Mouse (Mus musculus) forebrain, embryonic 16.5 days (tissue): Measurements from ENCODE around the gene Lgr4. TPM values are rescaled to one million over a fixed set of nuclear protein-coding genes. Genes with fewer than 3 reads are reported as not detected.

Experiments used
- ATAC-seq: fragments of 200-750 bp; cut with Nextera tagmentation; 2 replicates; pipeline ENCODE4 v1.8.0; 2017; ENCODE audit warnings: mild to moderate bottlenecking, moderate library complexity
- H3K27ac ChIP-seq: fragments of 300-500 bp; sonication (generic); 2 replicates; pipeline ENCODE4 v1.5.1; 2014; ENCODE audit warnings: low read length, control low read depth
- H3K27me3 ChIP-seq: fragments of 300-500 bp; sonication (generic); replicated peaks from 2 replicates; pipeline ENCODE4 v1.6.1; 2014; ENCODE audit warnings: low read length; ENCODE audit not compliant: control insufficient read depth, insufficient read depth
- H3K36me3 ChIP-seq: fragments of 300-500 bp; sonication (generic); 2 replicates; pipeline ENCODE4 v1.6.1; 2014; ENCODE audit not compliant: control insufficient read depth, insufficient read depth
- H3K4me1 ChIP-seq: fragments of 300-500 bp; sonication (generic); replicated peaks from 2 replicates; pipeline ENCODE4 v1.6.1; 2014; ENCODE audit warnings: low read length; ENCODE audit not compliant: control insufficient read depth, insufficient read depth
- H3K4me2 ChIP-seq: fragments of 300-500 bp; sonication (generic); 2 replicates; pipeline ENCODE4 v1.6.1; 2014; ENCODE audit warnings: mild to moderate bottlenecking, low read length, control low read depth
- H3K4me3 ChIP-seq: fragments of 300-500 bp; sonication (generic); replicated peaks from 2 replicates; pipeline ENCODE4 v1.5.1; 2014; ENCODE audit warnings: mild to moderate bottlenecking, low read length, control low read depth
- H3K9ac ChIP-seq: fragments of 300-500 bp; sonication (generic); replicated peaks from 2 replicates; pipeline ENCODE4 v1.6.1; 2014; ENCODE audit warnings: low read depth, low read length, control low read depth
- H3K9me3 ChIP-seq: fragments of 300-500 bp; sonication (generic); 2 replicates; pipeline ENCODE4 v1.6.1; 2016; ENCODE audit warnings: low read length; ENCODE audit not compliant: control insufficient read depth
- WGBS: fragments of 180-500 bp; shearing (Covaris S2); extraction: QIAGEN DNeasy Blood & Tissue Kit; methylation state at CpG from one replicate; pipeline ENCODE4 v1.1.7; 2014; 5-methylcytosine and 5-hydroxymethylcytosine counted together
- polyA plus RNA-seq: library from polyadenylated mRNA; unstranded; fragments of >200 nt; fragmentation: Nextera tagmentation; extraction: Ambion mirVana; gene quantifications from 2 replicates; pipeline ENCODE4 v1.2.1, GENCODE M21; 2015

The Lgr4 gene
- polyA plus RNA-seq, 1 experiment from 2014 or later = 3.6 TPM

DNA sequence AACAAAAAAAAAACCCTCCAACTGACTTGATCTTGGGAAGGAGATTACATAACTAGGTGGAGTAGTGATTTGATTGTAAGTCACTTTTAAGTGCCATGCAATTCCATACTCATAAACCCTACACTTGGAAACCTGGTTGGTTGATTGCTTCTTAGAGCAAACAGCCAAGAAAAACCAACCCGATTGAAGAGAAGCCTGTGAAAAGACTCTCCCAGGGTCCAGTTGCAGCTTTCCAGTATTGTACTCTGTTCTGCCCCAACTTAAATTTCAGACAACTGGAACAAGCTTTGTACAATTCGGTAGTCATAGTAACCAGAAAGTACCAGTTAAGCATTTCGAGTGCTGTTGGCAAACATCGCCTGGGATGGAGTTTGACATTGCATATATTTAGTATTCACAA lies 26.0 kb upstream of the Lgr4 start:
- H3K4me3 ChIP-seq = peak overlapping the region; percentile 98
- peak overlapping the region; percentile 97 for H3K9ac ChIP-seq
- WGBS = 7% methylated on average over 4 of the region's 4 CpGs
- H3K9me3 ChIP-seq = no peaks in the 10 kb centered on the region
- peak overlapping the region; percentile 87 for H3K4me2 ChIP-seq
- ATAC-seq = no peak
- H3K36me3 ChIP-seq = peaks cover 18% of the 10 kb centered on the region
- no peaks in the 10 kb centered on the region for H3K27me3 ChIP-seq
- peaks cover 13% of the 10 kb centered on the region for H3K4me1 ChIP-seq
- no peak overlapping the region; the same call in 1 of the 2 replicates for H3K27ac ChIP-seq

DNA sequence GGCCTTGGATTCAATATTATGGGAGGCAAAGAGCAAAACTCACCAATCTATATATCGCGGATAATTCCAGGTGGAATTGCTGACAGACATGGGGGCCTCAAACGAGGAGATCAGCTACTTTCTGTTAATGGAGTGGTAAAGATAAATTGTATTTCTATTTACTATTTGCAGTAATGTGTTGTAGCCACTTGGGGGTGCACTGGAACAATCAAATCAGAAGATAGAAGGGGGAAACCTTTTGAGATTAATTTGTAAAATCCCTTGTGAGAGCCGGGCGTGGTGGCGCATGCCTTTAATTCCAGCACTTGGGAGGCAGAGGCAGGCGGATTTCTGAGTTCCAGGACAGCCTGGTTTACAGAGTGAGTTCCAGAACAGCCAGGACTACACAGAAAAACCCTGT lies 21.1 kb upstream of the Lgr4 start:
- 77% methylated on average over 7 of the region's 7 CpGs for WGBS
- peaks cover 39% of the 10 kb centered on the region for H3K36me3 ChIP-seq
- no peak overlapping the region for H3K9ac ChIP-seq

DNA sequence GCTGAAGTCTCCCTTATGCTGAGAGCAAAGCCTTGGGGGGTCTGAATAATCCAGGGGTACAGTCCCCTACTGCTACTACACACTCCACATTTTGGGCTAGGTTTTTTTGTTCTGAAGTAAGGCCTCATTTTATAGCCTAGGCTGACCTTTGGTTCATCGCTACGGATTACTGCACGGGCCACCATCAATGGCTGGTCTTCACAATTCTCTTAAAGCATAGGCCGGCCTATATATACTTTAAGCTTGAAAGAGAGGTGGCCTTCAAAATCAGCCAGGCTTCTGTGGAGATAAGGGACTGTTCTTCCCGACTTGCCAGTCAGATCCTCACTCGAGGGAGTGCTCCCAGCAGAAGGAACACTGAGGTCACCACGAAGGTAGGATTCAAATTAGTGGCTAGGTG lies 14.6 kb upstream of the Lgr4 start:
- Histone ChIP-seq H3K27me3 (no peaks in the 10 kb centered on the region), H3K9me3 (no peaks in the 10 kb centered on the region), H3K4me1 (no peaks in the 10 kb centered on the region), H3K9ac (no peak overlapping the region), H3K27ac (no peak overlapping the region), H3K36me3 (peaks cover 16% of the 10 kb centered on the region), H3K4me2 (no peak overlapping the region), H3K4me3 (no peak overlapping the region)
- ATAC-seq = no peak
- WGBS = 85% methylated on average over 7 of the region's 7 CpGs

More for the DNA sequence above, 21.1 kb upstream of the Lgr4 start:
- H3K9me3 ChIP-seq = no peaks in the 10 kb centered on the region
- H3K4me1 ChIP-seq = peaks cover 13% of the 10 kb centered on the region
- no peak for ATAC-seq
- H3K27ac ChIP-seq = no peak overlapping the region
- H3K27me3 ChIP-seq = no peaks in the 10 kb centered on the region
- H3K4me3 ChIP-seq = no peak overlapping the region
- no peak overlapping the region for H3K4me2 ChIP-seq

DNA sequence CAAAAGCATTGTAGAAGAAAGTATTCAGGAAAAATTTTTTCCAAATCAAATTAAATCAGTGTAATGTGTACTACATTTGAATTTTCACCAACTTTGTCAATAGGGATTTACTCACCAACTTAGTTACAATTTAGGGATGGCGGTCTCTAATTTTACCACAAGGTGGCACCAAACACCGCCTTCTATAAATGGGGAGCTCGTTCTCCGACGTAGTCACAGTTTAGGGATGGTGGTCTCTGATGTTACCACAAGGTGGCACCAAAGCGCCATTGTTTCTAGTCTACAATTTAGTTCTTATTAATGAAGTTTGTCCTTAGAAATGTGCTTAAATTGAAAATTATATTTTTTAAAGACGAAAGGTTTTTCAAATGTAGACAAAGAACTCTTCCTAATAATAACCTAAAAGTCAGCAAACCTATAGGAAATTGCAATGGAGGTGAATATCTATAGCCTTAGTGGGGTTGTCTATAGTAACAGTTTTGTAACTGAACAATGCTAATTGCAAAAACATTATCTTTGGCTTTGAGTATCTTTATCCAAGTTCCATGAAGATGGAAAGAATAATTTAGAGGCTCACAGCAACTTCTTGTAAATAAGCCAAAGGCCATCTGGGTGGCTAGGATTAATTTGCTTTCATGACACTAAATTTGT lies 13.2 kb upstream of the Lgr4 start:
- Histone ChIP-seq H3K9ac (no peak overlapping the region), H3K4me1 (no peaks in the 10 kb centered on the region), H3K9me3 (no peaks in the 10 kb centered on the region), H3K4me2 (no peak overlapping the region), H3K4me3 (no peak overlapping the region), H3K27me3 (0 out of 2 replicates have a peak, but pooled peaks cover 3% of the 10 kb centered on the region), H3K27ac (no peak overlapping the region), H3K36me3 (peaks cover 10% of the 10 kb centered on the region; the same call in 1 of the 2 replicates)
- peak; percentile 84 for ATAC-seq
- 2% methylated on average over 7 of the region's 7 CpGs for WGBS

DNA sequence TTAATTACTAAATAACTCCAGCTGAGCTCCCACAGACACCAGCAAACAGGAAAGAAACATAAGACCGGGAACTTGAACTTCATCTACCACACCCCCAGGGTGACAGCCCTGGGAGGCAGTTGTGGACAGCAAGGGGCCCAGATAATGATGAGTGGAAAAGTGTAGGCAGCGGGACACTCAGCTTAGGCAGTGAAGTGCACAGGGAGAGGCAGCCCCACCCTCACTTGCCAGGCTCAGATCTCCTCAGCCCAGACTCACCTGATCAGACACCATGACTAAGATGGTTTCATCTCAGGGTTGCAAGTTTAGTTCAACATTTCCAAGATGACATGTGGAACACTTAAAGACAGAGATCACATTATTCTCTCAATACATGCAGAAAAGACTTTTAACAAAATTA lies 8.3 kb upstream of the Lgr4 start:
- no peak overlapping the region for H3K4me3 ChIP-seq
- ATAC-seq = no peak
- H3K27me3 ChIP-seq = 0 out of 2 replicates have a peak, but pooled peaks cover 3% of the 10 kb centered on the region
- no peak overlapping the region for H3K27ac ChIP-seq
- WGBS = 80% methylated on average over 2 of the region's 2 CpGs
- no peak overlapping the region for H3K9ac ChIP-seq
- no peaks in the 10 kb centered on the region for H3K36me3 ChIP-seq
- no peaks in the 10 kb centered on the region for H3K9me3 ChIP-seq
- H3K4me2 ChIP-seq = no peak overlapping the region
- no peaks in the 10 kb centered on the region for H3K4me1 ChIP-seq

DNA sequence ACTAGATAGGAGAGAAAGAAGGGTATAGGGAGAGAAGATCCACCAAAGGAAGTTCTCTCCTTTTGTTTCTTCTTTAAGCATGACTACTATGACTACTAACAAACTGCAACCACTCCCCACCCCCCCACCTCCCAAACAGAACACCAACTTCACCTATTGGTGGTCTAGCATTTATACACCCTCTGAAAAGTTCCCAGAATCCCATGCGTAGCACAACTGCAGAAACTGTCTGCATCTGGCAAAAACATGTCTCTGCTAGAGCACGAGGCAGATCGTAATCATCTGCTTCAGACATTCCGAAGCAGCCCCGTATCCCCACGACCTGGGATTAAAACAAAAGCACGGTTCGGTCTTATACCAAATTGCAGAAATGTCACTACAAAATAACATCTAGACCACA lies 5.2 kb upstream of the Lgr4 start:
- Histone ChIP-seq H3K36me3 (no peaks in the 10 kb centered on the region), H3K9ac (no peak overlapping the region), H3K4me3 (no peak overlapping the region), H3K4me2 (no peak overlapping the region), H3K4me1 (no peaks in the 10 kb centered on the region), H3K27ac (no peak overlapping the region), H3K27me3 (peaks cover 10% of the 10 kb centered on the region; the same call in 1 of the 2 replicates), H3K9me3 (no peaks in the 10 kb centered on the region)
- WGBS = 93% methylated on average over 8 of the region's 8 CpGs
- no peak for ATAC-seq

DNA sequence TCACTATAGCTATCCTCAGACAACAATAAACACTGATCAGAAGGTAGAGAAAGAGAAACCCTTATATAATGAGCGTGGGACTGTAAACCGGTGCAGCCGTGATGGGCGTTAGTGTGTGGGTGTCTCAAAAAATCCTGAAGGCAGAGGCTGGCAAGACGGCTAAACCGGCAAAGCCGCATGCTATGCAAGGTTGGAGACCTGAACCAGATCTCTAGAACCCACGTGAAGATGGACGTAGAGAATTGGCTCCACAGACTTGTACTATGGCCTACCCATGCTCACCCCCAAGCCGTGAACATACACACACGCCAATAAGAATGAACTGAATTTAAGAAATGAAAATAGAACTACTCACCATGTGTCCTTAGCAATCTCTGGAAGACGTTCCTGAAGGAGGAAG lies 4.7 kb upstream of the Lgr4 start:
- Histone ChIP-seq H3K9ac (no peak overlapping the region), H3K4me1 (no peaks in the 10 kb centered on the region), H3K4me2 (no peak overlapping the region), H3K4me3 (no peak overlapping the region), H3K9me3 (no peaks in the 10 kb centered on the region), H3K27ac (no peak overlapping the region), H3K36me3 (no peaks in the 10 kb centered on the region), H3K27me3 (peaks cover 10% of the 10 kb centered on the region; the same call in 1 of the 2 replicates)
- 88% methylated on average over 12 of the region's 12 CpGs for WGBS
- ATAC-seq = no peak

DNA sequence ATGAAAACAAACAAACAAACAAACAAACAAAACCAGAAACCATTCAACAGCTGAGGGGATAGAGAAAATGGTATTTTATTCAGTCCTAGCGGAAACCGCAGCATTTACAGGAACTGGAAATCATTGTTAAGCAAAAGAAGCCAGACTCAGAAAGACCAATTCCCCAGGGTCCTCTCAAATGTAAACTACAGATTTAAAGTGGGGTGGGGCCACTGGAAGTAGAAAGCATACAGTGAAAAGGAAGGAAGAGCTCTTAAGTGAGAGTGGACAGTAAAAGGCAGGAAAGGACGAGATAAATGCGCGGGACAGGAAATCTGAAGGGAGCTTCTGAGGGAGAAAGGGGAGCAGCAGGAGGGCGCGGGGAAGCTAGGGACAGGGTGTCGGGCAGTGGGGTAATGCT lies 4.2 kb upstream of the Lgr4 start:
- H3K4me3 ChIP-seq = no peak overlapping the region
- no peak overlapping the region for H3K27ac ChIP-seq
- no peak for ATAC-seq
- no peaks in the 10 kb centered on the region for H3K9me3 ChIP-seq
- no peak overlapping the region for H3K4me2 ChIP-seq
- peaks cover 10% of the 10 kb centered on the region; the same call in 1 of the 2 replicates for H3K27me3 ChIP-seq
- peaks cover 2% of the 10 kb centered on the region for H3K4me1 ChIP-seq
- 69% methylated on average over 8 of the region's 8 CpGs for WGBS
- no peak overlapping the region for H3K9ac ChIP-seq
- no peaks in the 10 kb centered on the region for H3K36me3 ChIP-seq

DNA sequence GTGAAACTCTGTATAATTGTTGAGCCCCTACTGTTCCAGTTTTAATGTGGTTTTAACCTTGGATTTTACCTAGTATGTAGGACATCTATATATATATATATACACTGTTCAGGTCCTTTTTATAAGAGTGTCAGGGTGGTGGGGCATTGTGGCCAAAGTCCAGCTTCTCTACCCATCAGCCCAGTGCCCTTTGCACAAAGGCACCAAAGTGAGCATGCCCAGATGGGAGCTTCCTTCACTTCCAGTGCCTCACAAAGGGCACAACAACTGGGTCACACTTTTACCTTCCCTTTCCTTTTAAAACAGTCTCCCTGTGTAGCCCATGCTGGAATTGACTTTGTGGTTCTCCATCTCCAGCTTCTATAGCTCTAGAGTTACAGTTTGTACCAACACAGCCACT lies 2.8 kb upstream of the Lgr4 start:
- Histone ChIP-seq H3K4me2 (no peak overlapping the region), H3K9me3 (no peaks in the 10 kb centered on the region), H3K36me3 (no peaks in the 10 kb centered on the region), H3K9ac (no peak overlapping the region), H3K27me3 (peaks cover 9% of the 10 kb centered on the region), H3K4me3 (no peak overlapping the region), H3K27ac (no peak overlapping the region), H3K4me1 (peaks cover 10% of the 10 kb centered on the region)
- ATAC-seq = no peak
